Mouse (Mus musculus): ENCODE results near the gene Acad9. TPM values are rescaled to one million over a fixed set of nuclear protein-coding genes. Genes with fewer than 3 reads are reported as not detected.
"Not testable (repeated sequence)": the region's sequence is repeated elsewhere in the genome, so short reads cannot be mapped to it uniquely, and the experiment has no call there.

Acad9 gene
- total RNA-seq, 2 experiments from 2014 or later, result 45.1 to 49.6 TPM

- DNase-seq (ENCODE audit: low spot score in 2 of 2), result no peak
- intact Hi-C loops (cut with DNase I), result no loop called here
These were observed 17.6 kb downstream of the Acad9 start for GRCm38 (mm10) chr3:36083381-36083780.

- intact Hi-C loops (cut with DNase I), result no loop called here
- DNase-seq (ENCODE audit: low spot score in 2 of 2), result no peak
These were observed 19.6 kb downstream of the Acad9 start for GRCm38 (mm10) chr3:36085394-36085793.

GRCm38 (mm10) chr3:36087591-36087990 lies 21.8 kb downstream of the Acad9 start:
- intact Hi-C loops (cut with DNase I), result no loop called here

GRCm38 (mm10) chr3:36095371-36095770 lies 29.6 kb downstream of the Acad9 start:
- no peak for DNase-seq (ENCODE audit: low spot score in 2 of 2)
- intact Hi-C loops (cut with DNase I), result no loop called here

More at GRCm38 (mm10) chr3:36087591-36087990, 21.8 kb downstream of the Acad9 start:
- no peak for DNase-seq (ENCODE audit: low spot score in 2 of 2)

GRCm38 (mm10) chr3:36116076-36116475 lies 50.3 kb downstream of the Acad9 start:
- DNase-seq (ENCODE audit: low spot score in 2 of 2), result no peak
- intact Hi-C loops (cut with DNase I), result no loop called here

GRCm38 (mm10) chr3:36119684-36120548 lies 54.1 kb downstream of the Acad9 start:
- DNase-seq (ENCODE audit: low spot score in 2 of 2), result no peak
- intact Hi-C loops (cut with DNase I), result no loop called here

GRCm38 (mm10) chr3:36126176-36126575 lies 60.4 kb downstream of the Acad9 start:
- intact Hi-C loops (cut with DNase I); DNase-seq (ENCODE audit: low spot score in 2 of 2): not testable (repeated sequence)

- no peak for DNase-seq (ENCODE audit: low spot score in 2 of 2)
- intact Hi-C loops (cut with DNase I), result no loop called here
These were observed 70.4 kb downstream of the Acad9 start for GRCm38 (mm10) chr3:36136152-36136551.

- intact Hi-C loops (cut with DNase I), result no loop called here
- DNase-seq (ENCODE audit: low spot score in 2 of 2), result no peak
These were observed 71.8 kb downstream of the Acad9 start for GRCm38 (mm10) chr3:36137560-36137959.

GRCm38 (mm10) chr3:36138171-36138660 lies 72.4 kb downstream of the Acad9 start:
- intact Hi-C loops (cut with DNase I), result no loop called here
- DNase-seq (ENCODE audit: low spot score in 2 of 2), result no peak

- DNase-seq (ENCODE audit: low spot score in 2 of 2), result no peak
- intact Hi-C loops (cut with DNase I), result no loop called here
These were observed 73.2 kb downstream of the Acad9 start for GRCm38 (mm10) chr3:36138996-36139395.

Other genes starting within 250 kb of the Acad9 start
- gene Dcun1d1, start 128.5 kb upstream of the Acad9 start, total RNA-seq (2021), result 10 to 100 TPM; 71.0 to 77.6 TPM
- 10 to 100 TPM; 29.7 to 37.9 TPM for gene Mccc1, start 65.3 kb upstream of the Acad9 start, total RNA-seq (2021)
- gene Ccdc144b, start 12.4 kb upstream of the Acad9 start, total RNA-seq (2021), result not detected
- gene D3Ertd254e, start 85.0 kb downstream of the Acad9 start, total RNA-seq (2021), result 10 to 100 TPM; 16.9 to 17.2 TPM
- gene Qrfpr, start 156.3 kb downstream of the Acad9 start, total RNA-seq (2021), result 1 to 10 TPM; 5.4 to 6.7 TPM

Data from left cerebral cortex, postnatal 25 days (tissue).